Mouse (Mus musculus) layer of hippocampus, postnatal 10 days (tissue): Measurements from ENCODE around the gene Ttyh1. TPM values are rescaled to one million over a fixed set of nuclear protein-coding genes. Genes with fewer than 3 reads are reported as not detected.
"Not testable (repeated sequence)": the region's sequence is repeated elsewhere in the genome, so short reads cannot be mapped to it uniquely, and the experiment has no call there.

ENCODE experiments used
- DNase-seq, 2 experiments: peaks; one replicate each; pipeline ENCODE4 v3.0.0; 2021; ENCODE audit warnings: low spot score in 2 of 2
- total RNA-seq, 2 experiments: library from RNA; stranded (reverse); gene quantifications; 2 replicates each; pipeline ENCODE4 v1.2.3; 2021

Ttyh1 gene
- total RNA-seq, 2 experiments from 2014 or later: 610 to 702 TPM

DNA sequence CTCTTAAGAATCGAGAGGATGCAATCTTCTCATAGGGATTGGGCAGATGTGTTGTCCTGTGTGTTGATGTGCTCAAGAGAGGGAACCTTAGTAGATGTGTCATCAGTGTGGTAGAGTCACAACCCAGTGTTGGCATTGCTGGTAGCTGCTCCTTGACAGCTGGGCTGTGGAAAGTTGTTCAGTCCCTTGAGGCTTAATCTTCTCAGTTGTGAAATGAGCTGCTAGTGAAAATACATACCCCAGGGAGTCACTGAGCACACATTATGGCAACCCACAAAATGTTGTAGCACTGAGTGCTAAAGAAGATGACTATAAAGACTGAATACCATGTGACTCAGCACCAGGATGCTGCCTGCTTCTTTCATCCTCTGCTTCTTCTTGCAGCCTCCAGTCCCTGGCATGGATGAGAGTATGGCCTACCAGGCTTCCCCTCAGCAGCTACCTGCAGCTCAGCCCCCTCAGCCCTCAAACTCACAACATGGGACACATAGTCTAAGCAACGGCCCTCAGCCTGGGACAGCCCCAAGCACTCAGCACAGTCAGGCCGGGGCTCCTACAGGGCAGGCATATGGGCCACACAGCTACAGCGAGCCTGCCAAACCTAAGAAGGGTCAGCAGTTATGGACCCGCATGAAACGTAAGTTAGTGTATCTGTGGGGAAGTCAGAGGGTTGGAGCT, 22.6 kb downstream of the Ttyh1 start:
- peak in 1 of 2 experiments; percentile 7 for DNase-seq

DNA sequence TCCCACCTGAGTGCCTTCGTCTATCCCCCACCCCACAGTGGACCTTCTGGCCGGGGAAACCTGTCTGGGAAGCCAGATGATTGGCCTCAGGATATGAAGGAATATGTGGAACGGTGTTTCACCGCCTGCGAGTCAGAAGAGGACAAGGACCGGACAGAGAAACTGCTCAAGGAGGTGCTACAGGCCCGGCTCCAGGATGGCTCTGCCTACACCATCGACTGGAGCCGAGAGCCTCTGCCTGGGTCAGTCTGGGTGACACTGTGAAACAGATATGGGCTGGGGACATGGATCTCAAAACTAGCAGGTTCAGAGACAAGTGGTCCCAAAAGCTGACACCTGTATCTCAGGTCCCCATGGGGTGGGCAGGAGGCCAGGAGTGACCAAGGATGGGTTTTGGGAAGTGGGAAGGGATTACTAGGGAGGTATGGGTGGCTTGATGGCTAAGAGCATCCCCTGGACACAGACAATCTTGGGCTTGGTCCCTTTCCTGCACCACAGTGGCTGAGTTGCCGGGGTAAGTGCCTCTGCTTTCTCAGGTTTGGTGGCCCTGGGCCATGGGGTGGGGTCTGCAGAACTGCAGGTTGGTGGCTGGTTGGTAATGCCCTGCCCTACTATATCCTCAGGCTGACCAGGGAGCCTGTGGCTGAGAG, 23.7 kb downstream of the Ttyh1 start:
- peak; percentile 3 to 21 for DNase-seq

DNA sequence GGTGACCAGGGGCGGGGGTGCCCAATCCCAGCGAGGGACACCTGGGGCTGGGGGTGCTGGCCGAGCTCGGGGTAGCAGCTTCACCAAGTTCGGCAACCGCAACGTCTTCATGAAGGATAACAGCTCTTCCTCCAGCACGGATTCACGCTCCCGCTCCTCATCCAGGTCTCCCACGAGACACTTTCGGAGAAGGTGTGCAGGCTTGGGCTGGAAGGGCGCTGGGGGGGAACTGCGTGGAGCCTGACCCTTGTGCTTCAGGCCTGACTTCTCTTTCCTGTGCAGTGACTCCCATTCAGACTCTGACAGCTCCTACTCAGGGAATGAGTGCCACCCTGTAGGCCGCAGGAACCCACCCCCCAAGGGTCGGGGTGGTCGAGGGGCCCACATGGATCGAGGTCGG, 24.3 kb downstream of the Ttyh1 start:
- peak; percentile 2 to 14 for DNase-seq

DNA sequence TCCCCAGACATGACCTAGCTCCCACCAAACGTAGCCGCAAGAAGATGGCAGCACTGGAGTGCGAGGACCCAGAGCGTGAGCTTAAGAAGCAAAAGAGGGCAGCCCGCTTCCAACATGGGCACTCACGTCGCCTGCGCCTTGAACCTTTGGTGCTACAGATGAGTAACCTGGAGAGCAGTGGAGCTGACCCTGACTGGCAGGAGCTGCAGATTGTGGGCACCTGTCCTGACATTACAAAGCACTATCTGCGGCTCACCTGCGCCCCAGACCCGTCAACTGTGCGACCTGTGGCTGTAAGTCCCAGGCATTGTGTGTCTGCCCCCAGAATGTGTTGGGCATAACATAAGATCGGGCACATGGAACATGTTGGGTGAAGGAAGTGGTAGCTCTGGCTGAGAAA, 24.8 kb downstream of the Ttyh1 start:
- peak in 1 of 2 experiments; percentile 9 for DNase-seq

DNA sequence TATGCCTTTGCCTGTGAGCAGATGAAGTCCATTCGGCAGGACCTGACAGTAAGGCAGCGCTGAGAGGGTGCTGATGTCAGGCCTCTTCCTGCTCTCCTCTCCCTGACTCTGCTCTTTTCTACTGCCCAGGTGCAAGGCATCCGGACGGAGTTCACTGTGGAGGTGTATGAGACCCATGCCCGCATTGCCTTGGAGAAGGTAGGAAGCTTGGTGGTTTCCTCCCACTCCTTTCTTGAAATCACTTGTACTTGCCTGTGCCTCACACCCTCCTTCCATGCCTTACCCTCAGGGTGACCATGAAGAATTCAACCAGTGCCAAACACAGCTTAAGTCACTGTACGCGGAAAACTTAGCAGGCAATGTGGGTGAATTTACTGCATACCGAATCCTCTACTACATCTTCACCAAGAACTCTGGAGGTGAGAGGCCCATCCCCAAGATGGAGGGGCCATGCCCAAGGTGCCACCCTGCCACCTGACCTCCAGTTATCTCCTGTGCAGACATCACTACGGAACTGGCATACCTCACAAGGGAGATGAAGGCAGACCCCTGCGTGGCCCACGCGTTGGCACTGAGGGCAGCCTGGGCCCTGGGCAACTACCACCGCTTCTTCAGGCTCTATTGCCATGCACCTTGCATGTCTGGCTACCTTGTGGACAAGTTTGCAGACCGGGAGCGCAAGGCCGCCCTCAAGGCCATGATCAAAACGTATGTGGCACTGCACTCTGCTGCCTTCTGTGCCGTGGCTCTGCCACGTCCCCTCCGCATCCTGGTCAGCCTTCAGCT, 25.8 kb downstream of the Ttyh1 start:
- peak; percentile 7 to 16 for DNase-seq

DNA sequence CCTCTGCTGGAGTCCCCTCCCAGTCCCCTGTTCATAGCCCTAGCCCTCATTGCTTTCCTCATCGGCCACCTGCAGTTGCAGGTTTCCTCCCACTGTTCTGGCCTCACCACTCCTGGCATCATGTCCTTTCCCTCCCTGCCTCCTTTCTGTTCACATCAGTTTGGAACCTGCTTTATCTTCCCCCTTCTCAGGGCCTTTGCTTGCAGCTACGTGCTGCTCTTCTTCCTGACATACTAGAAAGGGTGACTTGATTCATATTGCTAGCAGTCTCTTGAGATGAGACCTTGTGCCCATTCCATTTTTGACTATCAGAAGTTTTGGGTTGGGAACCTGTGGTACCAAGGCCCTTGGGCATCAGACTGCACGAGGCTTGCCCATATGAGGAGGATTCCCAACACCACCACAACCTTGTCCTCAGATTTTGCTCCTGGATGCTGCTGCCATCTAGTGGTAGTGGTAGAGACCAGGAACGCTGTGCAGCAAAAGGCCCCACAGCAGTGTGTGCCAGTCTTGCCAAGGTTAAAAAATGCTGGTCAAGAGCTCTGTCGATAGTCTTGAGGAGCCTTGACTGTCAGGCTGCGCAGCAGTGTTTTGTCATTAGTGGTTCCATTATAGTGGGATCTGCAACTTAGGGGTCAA, 26.5 kb downstream of the Ttyh1 start:
- peak; percentile 58 to 63 for DNase-seq

DNA sequence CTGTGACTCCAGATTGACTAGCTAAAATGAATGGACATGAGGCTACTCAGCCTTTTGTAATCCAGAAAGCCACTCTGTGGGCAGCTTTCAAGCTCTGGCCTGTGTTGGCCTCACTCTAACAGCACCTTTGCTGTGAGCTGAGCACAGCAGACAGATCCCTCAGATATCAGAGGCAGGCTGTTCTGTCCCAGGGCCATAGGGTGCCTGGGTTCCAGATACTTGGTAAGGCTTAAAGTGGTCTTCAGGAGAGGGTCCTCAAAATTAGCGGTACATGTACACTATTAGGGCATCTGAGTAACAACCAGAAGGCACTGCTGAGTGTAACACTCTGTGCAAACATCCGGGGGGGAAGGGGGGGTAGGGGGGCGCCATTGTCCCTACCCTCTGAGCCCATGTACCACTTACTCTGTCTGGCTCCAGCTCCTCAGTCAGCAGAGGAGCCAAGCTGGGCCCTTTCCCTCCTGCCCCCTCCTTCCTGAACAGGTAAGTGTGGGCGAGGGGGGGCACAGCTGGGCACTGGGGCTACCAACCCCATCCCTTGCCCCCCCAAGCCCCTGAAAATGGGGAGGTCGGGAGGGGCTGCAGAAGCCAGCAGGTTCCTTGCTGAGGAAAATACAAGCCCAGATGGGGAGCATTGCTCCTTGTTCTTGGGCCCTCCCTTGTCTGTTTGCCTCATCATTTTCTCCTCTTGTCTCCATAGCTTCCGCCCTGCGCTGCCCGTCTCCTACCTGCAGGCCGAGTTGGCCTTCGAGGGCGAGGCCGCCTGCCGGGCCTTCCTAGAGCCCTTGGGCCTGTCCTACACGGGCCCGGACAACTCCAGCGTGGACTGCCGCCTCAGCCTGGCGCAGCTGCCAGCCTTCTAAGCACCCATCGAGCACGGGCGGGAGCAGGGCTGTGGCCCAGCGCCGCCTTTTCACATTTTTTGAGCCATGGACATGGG, 27.3 kb downstream of the Ttyh1 start:
- peak; percentile 5 to 22 for DNase-seq

DNA sequence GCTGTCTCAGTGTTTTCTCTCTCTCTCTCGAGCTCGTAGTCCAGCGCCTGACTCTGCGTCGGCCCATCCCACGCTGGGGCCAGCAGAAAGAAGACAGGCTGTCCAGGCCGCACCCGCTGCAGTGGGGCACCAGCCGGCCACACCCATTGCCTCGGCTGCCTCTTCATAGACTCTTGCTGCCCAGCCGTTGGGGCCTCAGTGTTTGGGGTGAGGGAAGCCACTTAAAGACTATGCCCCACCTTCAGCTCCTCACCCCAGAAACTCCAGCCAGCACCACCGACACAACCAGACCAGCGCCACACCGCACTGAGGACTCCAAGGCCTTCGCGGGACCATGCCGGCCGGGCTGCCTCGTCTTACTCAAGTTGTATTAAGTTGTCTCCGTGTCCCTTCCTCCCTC, 28.2 kb downstream of the Ttyh1 start:
- DNase-seq: peak; percentile 8 to 21

DNA sequence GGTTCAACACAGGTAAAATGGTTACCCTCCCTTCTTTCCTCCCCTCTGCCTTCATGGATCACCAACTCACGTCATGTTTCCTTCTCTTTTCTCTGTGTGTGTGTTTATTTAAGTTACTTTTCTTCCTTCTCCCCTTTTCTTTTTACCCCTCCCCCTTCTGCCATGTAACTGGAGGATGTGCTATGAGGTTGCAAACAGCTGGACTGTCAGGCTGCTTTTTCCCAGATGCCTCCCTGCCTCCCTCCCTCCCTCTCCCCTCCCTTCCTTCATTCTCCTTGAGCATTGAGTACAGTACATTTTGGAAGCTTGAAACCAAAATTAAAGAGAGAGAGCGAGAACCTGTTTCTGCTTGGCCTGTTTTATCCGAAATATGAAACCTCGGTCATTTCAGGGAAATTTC, 28.6 kb downstream of the Ttyh1 start:
- no peak for DNase-seq

DNA sequence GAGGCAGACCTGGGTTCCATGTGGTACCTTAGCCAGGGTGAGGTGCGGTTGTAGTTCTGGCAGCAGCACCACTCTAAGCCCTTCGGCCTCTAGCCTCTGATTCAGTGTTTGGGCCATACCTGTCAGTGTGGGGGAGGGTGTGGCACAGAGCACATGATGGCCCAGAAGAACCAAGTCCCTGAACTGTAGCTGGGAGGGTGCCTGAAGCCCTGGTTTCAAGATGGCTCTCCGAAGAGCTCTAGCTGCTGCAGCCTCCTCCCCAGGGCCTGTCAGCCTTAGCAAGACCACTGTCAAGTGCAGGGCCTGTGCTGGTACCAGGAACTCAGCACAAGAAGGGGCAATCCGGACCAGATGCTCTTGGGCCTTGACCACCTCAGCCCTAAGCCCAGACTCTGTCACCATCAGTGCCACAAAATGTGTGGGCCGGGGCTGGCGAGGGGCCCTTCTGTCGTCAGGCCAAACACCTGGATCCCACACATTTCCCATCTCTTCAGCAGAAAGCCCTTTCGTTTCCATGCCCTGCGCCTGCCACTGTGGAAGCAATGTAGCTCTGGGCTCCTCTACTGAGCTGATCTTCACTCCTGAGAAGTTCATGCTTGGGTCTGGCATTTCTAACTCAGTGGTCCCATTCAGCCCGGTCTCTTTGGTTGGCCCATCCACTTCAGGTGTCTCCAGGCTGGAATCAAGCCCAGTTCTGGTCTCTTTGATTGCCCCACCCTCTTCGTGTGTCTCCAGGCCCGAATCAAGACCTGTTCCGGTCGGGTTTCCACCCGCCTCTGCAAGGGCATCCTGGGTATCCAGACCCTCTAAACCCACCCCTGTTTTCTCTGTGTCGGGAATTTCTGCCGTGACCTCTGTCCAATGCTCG, 29.4 kb downstream of the Ttyh1 start:
- DNase-seq: peak; percentile 42 to 60

DNA sequence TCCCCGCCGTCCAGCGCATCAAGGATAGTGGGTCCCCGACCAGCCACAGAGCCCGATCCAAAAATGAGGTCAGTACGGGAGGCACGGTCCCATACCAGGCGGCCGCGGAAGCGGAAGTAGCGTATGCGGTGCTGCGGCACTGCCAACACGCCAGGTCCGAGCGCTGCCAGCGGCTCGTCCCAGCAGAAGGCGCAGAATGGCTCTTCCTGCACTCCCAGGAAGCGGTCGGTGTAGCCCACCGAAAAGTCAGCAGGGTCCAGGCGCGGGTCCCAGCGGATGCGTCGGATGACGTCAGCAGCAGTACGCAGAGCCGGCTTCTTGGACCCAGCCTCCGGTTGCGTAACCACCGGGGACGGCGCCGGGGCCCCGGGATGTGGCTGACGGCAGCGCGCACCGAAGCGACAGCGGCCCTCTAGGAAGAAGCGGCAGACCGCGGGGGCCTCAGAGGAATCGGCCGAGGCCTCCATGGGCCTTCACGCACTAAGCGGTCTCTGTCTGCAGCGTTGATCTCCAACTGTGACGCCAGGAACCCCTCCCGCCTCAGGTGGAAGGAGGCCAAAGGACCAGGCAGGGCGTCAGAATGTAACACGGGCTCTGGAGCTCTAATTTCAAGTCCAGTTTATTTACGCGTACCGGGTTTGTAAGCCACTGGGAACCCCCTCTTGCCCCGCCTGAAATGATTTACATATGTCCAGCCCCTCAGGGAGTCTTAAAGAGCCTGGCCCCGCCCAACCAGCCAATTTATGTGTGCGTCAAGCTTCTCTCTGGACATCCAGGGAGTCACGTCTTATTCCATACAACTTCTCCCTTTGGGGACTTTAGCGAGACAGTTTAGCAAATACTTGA, 30.2 kb downstream of the Ttyh1 start:
- peak; percentile 81 to 87 for DNase-seq

DNA sequence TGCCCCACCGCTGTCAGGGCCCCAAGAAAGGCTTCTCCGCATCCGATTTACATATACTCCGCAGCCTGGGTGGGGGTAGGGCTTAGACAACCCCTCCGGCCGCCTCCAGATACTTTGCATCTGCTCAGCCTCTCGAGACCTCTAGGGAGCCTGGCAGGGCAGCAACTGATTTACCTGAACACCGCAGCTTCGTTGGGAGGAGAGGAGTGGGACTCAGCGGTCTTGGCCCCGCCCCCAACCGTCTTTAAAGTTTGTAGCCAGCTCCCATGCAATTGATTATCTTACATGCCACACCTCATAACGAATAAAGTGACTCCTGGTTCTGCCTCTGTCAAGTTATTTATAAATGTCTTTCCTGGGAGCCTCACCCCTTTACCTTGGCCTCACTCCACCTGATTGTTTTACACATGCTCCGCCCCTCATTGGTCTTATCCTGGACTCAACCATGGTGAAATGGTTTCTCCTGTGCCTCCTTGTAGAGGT, 30.9 kb downstream of the Ttyh1 start, which contains the start of gene Leng9:
Leng9 (minus strand) TSS at position 316 of the 483 bp plus-strand sequence.
- DNase-seq: peak; percentile 26 to 45

DNA sequence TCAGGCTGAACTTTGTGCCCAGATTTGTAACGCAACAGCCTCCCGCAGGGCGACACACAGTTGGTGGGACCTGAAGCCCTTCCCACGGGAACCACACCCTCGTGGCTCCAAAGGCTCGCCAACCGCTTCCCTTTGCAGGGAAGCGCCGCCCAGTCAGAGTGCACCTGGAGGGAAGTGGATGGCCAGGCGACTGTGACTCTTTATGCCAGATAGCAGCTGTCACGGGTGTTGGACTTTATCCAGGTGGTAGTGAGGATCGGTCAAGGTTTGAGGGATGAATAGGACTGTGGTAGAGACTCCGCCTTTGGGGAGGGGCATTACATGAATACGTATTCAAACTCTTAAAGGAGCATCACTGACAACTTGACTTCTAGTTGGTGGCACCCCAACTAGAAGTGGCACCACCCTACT, 31.6 kb downstream of the Ttyh1 start:
- peak; percentile 32 to 45 for DNase-seq

DNA sequence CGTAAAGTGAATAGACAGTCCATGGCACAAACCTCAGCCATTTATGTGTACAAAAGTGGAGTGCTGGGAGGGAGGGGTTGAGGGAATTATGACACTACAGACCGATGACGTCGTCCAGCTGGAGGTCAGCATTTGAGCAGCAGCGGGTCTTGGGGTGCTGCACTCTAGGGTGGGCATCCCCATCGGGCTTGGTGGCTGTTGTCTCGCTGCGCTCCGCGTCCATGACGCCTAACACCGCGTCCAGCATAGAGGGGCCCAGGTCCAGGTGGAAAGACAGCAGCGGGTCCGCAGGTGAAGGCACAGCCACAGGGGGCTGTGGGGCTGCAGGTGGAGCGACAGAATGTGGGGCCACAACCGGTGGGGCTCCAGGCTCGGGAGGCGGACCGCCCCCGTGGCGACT, 32.0 kb downstream of the Ttyh1 start:
- DNase-seq: no peak

DNA sequence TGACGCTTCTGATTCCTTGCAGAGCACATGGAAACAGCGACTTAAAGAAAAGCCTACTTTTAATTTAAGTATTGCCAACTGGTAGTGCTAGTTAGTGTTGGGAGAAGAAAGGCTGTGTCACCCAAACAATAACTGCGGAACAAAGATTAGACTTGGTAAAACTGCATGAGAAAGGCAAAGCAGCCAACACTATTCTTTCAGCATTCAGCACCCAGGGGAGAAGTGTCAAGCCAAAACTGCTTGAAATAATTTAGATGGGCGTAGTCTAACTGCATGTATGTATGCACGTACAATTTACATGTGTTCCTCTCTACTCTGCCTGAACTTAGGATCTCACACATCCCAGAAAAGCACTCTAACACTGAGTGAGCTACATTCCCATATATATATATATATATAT, 35.1 kb downstream of the Ttyh1 start:
- DNase-seq: no peak

DNA sequence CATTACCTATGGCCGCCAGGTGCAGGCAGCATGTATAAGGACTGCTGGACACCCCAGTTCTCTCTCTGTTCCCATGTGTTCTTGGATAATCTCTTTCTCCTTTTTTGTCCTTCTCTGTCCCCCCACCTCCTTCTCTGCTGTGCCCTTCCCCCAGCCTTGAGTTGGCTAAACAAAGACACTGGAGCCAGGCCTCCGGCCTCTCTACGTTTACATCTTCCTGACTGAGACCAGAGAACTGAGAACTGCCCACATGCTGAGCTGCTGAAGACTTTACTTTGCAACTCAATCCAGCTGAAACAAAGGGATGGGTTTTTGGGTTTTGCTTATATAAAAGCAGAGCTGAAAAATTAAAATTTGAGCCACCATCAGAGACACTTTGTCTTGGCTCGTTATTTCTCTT, 35.8 kb downstream of the Ttyh1 start:
- no peak for DNase-seq

DNA sequence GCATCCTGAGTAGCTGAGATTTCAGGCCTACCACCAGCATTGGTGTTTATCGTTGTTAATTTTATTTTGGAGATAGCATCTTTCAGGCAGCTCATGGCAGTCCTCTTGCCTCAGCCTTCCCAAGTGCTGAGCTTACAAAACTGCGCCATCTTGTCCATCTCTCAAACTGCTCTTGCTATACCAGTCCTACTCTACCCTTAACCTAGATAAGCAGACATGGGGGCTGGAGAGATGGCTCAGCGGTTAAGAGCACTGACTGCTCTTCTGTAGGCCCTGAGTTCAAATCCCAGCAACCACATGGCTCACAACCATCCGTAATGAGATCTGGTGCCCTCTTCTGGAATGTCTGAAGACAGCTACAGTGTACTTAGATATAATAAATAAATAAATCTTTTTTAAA, 42.4 kb downstream of the Ttyh1 start:
- DNase-seq: not testable (repeated sequence)

DNA sequence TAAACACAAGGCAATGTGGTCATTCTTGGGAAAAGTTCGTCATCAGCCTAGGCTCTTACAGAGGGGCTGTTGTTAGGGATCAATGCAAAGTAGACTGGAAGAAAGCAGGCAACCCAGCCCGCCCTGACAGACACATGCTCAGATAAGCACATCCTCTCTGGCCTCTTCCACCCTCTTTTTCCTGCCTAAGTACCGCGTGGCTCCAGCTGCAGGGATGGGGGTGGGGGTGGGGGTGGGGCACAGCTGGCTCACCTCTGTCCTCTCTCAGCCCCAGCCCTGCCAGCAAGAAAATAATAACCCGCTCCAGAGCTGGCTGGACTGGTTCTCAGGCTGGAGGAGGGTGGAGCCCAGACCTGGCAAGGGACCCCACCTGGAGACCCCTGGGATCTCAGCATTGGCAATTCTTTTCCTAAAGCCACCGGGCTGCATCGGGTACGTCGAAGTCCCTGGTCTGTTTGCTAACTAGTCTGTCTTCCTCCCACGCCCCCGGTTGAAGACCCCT, 44.4 kb downstream of the Ttyh1 start:
- DNase-seq: no peak
